Mouse (Mus musculus): ENCODE results near the gene Mapk8ip1.

Mapk8ip1 gene

GRCm38 (mm10) chr2:92389645-92390044 is 11.4 kb downstream of the Mapk8ip1 start:
- no peak for DNase-seq

- peak; percentile 71 for DNase-seq
Observed at GRCm38 (mm10) chr2:92388891-92389641, 12.0 kb downstream of the Mapk8ip1 start.

GRCm38 (mm10) chr2:92388081-92388517 is 13.0 kb downstream of the Mapk8ip1 start:
- DNase-seq = no peak

- no peak for DNase-seq
Observed at GRCm38 (mm10) chr2:92387646-92388045, 13.4 kb downstream of the Mapk8ip1 start.

- no peak for DNase-seq
Observed at GRCm38 (mm10) chr2:92386821-92387570, 14.1 kb downstream of the Mapk8ip1 start.

- DNase-seq = no peak
Observed at GRCm38 (mm10) chr2:92385113-92386051, 15.7 kb downstream of the Mapk8ip1 start.

GRCm38 (mm10) chr2:92384101-92384500 is 17.0 kb downstream of the Mapk8ip1 start:
- DNase-seq = peak; percentile 61

- DNase-seq = no peak
Observed at GRCm38 (mm10) chr2:92382759-92383158, 18.3 kb downstream of the Mapk8ip1 start.

- DNase-seq = no peak
Observed at GRCm38 (mm10) chr2:92381901-92382588, 19.0 kb downstream of the Mapk8ip1 start, which contains the start of gene 1700029I15Rik. Gene 1700029I15Rik (plus strand): TSS chr2:92382538.

GRCm38 (mm10) chr2:92381161-92381560 is 19.9 kb downstream of the Mapk8ip1 start:
- DNase-seq = no peak

- no peak for DNase-seq
Observed at GRCm38 (mm10) chr2:92380495-92381050, 20.5 kb downstream of the Mapk8ip1 start.

GRCm38 (mm10) chr2:92379783-92380494 is 21.1 kb downstream of the Mapk8ip1 start:
- no peak for DNase-seq

GRCm38 (mm10) chr2:92377320-92377719 is 23.7 kb downstream of the Mapk8ip1 start:
- DNase-seq = no peak

GRCm38 (mm10) chr2:92376300-92376699 is 24.8 kb downstream of the Mapk8ip1 start:
- no peak for DNase-seq

- no peak for DNase-seq
Observed at GRCm38 (mm10) chr2:92375788-92376187, 25.3 kb downstream of the Mapk8ip1 start.

GRCm38 (mm10) chr2:92375099-92375623 is 25.9 kb downstream of the Mapk8ip1 start:
- peak; percentile 92 for DNase-seq

- DNase-seq = peak; percentile 63
Observed at GRCm38 (mm10) chr2:92374514-92374913, 26.5 kb downstream of the Mapk8ip1 start, which contains the start of the genes Pex16 and Large2. Gene Pex16 (plus strand): TSS chr2:92374676. Gene Large2 (minus strand): TSS chr2:92374869.

GRCm38 (mm10) chr2:92373437-92373813 is 27.6 kb downstream of the Mapk8ip1 start:
- DNase-seq = no peak

- no peak for DNase-seq
Observed at GRCm38 (mm10) chr2:92372767-92373436, 28.2 kb downstream of the Mapk8ip1 start.
